Mouse (Mus musculus): ENCODE measurements around the gene Traf3ip3.

GRCm38 (mm10) chr1:193138669-193139068 is 62.8 kb downstream of the Traf3ip3 start:
- no peak for TF ChIP-seq E2F4 (IDR thresholded peaks at IDR 0.05; ENCODE audit: insufficient read depth)
- TF ChIP-seq MAX (IDR thresholded peaks at IDR 0.05; ENCODE audit: low read depth): no peak
- no peak for TF ChIP-seq POLR2A (IDR thresholded peaks at IDR 0.05; ENCODE audit: insufficient read length, low read depth)
- no peak for TF ChIP-seq USF1 (IDR thresholded peaks at IDR 0.05; ENCODE audit: low read depth)
- no peak for TF ChIP-seq MYOD1 (IDR thresholded peaks at IDR 0.05; ENCODE audit: control insufficient read depth in 1 of 3, insufficient read length in 2 of 3, low read depth in 2 of 3)
- TF ChIP-seq MYOG (IDR thresholded peaks at IDR 0.05; ENCODE audit: control insufficient read depth in 1 of 3, insufficient read depth in 1 of 3, insufficient read length in 2 of 3, low read depth in 2 of 3): no peak
- no peak for TF ChIP-seq REST (IDR thresholded peaks at IDR 0.05; ENCODE audit: insufficient read depth, insufficient read length)
- no peak for TF ChIP-seq TCF12 (IDR thresholded peaks at IDR 0.05; ENCODE audit: insufficient read depth, poor library complexity, severe bottlenecking)
- TF ChIP-seq POLR2AphosphoS2 (IDR thresholded peaks at IDR 0.05; ENCODE audit: insufficient read length, low read depth): no peak

All from myocyte (in vitro differentiated cells).